Mouse (Mus musculus): Measurements from ENCODE around the gene Zfhx2. TPM values are rescaled to one million over a fixed set of nuclear protein-coding genes. Genes with fewer than 3 reads are reported as not detected.

The Zfhx2 gene
- polyA plus RNA-seq, 1 experiment from 2014 or later = 3.6 TPM

DNA sequence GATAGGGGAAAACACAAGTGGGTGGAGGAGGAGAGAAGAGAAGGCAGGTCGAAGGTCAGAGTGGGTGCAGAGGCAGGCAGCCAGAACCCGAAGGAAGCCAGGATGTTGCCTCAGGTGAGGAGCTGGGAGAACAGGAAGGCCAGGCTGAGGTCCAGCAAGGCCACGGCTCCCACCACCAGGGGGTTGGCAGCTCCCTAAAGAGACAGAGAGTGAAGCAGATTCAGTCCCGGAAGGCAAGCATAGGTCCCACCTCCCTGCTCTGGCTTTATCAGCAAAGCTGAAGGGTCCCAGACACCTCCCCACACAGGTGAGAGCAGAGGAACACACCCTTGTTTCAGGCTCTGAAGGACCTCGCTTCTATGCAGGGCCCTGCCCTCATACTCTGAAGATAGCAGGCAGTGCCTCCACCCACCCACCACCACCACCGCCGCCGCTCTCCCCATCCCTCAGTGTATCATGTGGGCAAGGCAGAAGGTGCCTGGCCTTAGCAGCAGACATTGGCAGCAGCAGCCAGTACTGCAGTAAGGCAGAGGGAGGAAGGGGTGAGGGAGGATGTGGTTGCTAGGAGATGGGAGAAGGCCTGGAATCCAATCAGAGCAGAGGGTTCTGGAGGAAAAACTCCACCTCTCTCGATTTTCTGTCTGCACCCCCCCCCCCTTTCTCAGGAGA, 16.2 kb upstream of the Zfhx2 start:
- no peak overlapping the region for H3K4me3 ChIP-seq (replicated peaks; ENCODE audit: low read length)
- no peak overlapping the region for H3K27ac ChIP-seq (ENCODE audit: low read length)
- H3K9me3 ChIP-seq (replicated peaks; ENCODE audit: control insufficient read depth, low read length) = no peaks in the 10 kb centered on the region
- H3K27me3 ChIP-seq (ENCODE audit: control insufficient read depth, insufficient read depth, low read length) = peaks cover 19% of the 10 kb centered on the region
- H3K9ac ChIP-seq (ENCODE audit: low read length) = no peak overlapping the region
- H3K36me3 ChIP-seq (ENCODE audit: control insufficient read depth, insufficient read depth, low read length) = no peaks in the 10 kb centered on the region
- 32% methylated on average over 9 of the region's 9 CpGs for WGBS
- no peak for ATAC-seq (ENCODE audit: insufficient read depth, low FRiP score)
- H3K4me2 ChIP-seq (ENCODE audit: low read depth, low read length) = no peak overlapping the region
- peaks cover 18% of the 10 kb centered on the region for H3K4me1 ChIP-seq (ENCODE audit: control insufficient read depth, insufficient read depth, low read length)

DNA sequence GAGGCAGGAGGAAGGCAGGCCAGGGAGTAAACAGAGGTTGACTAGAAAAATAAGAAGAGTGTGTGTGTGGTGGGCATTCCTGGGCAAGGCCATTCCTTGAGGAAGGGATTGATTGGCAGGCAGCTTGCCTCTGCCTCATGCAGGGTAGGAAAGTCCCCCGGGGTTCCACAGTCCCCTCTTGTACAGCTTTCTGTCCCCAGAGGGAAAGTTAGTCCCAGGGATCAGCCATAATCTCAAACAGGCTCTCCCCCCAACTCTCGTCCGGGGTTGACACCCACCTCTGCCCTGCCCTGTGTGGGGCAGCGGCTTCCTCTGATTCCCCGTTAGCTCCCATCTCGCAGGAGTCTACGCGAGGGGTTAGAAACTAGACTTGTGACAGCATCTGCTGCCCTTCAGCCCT, 14.9 kb upstream of the Zfhx2 start:
- no peak for ATAC-seq (ENCODE audit: insufficient read depth, low FRiP score)
- Histone ChIP-seq H3K4me2 (ENCODE audit: low read depth, low read length) (no peak overlapping the region), H3K27me3 (ENCODE audit: control insufficient read depth, insufficient read depth, low read length) (peaks cover 16% of the 10 kb centered on the region), H3K4me1 (ENCODE audit: control insufficient read depth, insufficient read depth, low read length) (peaks cover 18% of the 10 kb centered on the region), H3K27ac (ENCODE audit: low read length) (no peak overlapping the region), H3K9me3 (replicated peaks; ENCODE audit: control insufficient read depth, low read length) (no peaks in the 10 kb centered on the region), H3K9ac (ENCODE audit: low read length) (no peak overlapping the region), H3K36me3 (ENCODE audit: control insufficient read depth, insufficient read depth, low read length) (no peaks in the 10 kb centered on the region), H3K4me3 (replicated peaks; ENCODE audit: low read length) (no peak overlapping the region)
- WGBS = 81% methylated on average over 8 of the region's 8 CpGs

DNA sequence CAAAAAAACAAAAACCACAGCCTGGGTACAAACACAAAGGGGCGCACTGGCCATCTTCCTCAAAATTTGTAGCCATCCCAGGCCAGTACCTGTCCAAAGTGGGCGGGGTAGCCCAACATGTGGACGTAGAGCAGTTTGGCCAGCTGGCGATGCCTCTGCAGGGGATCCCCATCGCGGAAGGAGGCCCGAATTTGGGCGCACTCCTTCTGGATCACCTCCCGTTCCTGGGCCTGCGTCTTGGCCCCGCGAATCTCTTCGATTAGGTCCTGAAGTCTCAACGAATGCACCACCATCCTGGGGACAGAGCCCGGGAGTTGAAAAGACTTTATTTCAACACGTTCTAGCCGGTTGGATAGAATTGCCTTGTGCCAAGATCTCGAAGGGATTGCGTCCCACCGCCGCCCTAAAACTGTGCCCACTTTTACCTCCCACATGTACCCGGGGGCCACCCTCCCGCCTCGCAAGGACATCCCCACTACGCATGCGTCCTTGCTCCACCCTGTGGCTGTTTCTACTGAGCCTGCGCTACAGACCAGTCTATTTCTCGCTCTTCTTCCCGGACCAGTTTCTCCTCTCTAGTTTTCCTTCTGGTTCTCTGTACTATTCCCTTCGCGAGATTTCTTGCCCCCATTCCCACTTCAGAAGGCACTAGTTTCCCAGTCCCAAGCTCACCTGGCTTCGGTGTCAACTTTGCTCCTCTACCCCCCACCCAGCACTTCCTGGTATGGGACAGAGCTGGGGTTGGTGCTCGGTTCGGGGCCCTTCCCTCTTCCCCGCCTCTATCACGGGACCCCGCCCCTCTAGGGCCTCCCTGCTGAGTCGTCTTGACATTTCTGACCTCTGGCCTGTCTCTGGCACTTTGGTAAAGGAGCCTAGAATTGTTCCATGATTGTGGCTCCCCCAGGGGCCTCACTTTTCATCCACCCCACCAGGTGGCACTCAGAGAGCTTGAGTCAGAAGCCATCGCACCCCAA, 14.0 kb upstream of the Zfhx2 start, which contains the start of gene Ap1g2:
TSS of gene Ap1g2 (minus strand) at position 758 of the 974 bp plus-strand sequence.
- Histone ChIP-seq H3K27ac (ENCODE audit: low read length) (peak within 1 kb of the TSS; percentile 91), H3K4me3 (replicated peaks; ENCODE audit: low read length) (peak within 1 kb of the TSS; percentile 59), H3K9ac (ENCODE audit: low read length) (peak within 1 kb of the TSS; percentile 83), H3K27me3 (ENCODE audit: control insufficient read depth, insufficient read depth, low read length) (peaks cover 12% of the 10 kb centered on the region), H3K36me3 (ENCODE audit: control insufficient read depth, insufficient read depth, low read length) (no peaks in the 10 kb centered on the region), H3K4me1 (ENCODE audit: control insufficient read depth, insufficient read depth, low read length) (peaks cover 18% of the 10 kb centered on the region), H3K4me2 (ENCODE audit: low read depth, low read length) (peak within 1 kb of the TSS; percentile 99), H3K9me3 (replicated peaks; ENCODE audit: control insufficient read depth, low read length) (no peaks in the 10 kb centered on the region)
- ATAC-seq (ENCODE audit: insufficient read depth, low FRiP score) = peak; percentile 85
- under 1% methylated on average over 39 of the region's 39 CpGs for WGBS

DNA sequence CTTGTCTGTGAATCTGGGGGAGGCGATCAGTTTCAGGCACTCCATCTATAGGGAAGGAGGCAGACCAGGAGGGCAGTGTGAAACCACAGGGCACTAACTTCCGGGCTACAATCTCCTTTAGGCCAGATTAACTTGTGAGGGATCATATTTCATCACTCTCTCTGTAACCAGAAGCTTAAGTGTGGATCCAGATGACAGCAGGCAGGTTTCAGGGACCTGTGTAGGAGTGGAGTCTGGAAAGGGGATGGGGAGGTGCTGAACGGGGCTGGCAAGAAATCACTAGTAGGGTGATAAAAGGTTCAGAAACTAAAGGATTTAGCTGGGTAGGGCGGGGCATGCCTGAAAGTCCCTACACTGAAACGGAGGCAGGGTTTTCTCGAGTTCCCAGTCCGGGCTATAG, 13.3 kb upstream of the Zfhx2 start:
- peaks cover 18% of the 10 kb centered on the region for H3K4me1 ChIP-seq (ENCODE audit: control insufficient read depth, insufficient read depth, low read length)
- H3K27ac ChIP-seq (ENCODE audit: low read length) = peak overlapping the region; percentile 91
- peak overlapping the region; percentile 59 for H3K4me3 ChIP-seq (replicated peaks; ENCODE audit: low read length)
- H3K9ac ChIP-seq (ENCODE audit: low read length) = peak overlapping the region; percentile 83
- no peaks in the 10 kb centered on the region for H3K36me3 ChIP-seq (ENCODE audit: control insufficient read depth, insufficient read depth, low read length)
- H3K9me3 ChIP-seq (replicated peaks; ENCODE audit: control insufficient read depth, low read length) = no peaks in the 10 kb centered on the region
- 6% methylated on average over 7 of the region's 7 CpGs for WGBS
- ATAC-seq (ENCODE audit: insufficient read depth, low FRiP score) = no peak
- H3K4me2 ChIP-seq (ENCODE audit: low read depth, low read length) = peak overlapping the region; percentile 99
- H3K27me3 ChIP-seq (ENCODE audit: control insufficient read depth, insufficient read depth, low read length) = peaks cover 11% of the 10 kb centered on the region

DNA sequence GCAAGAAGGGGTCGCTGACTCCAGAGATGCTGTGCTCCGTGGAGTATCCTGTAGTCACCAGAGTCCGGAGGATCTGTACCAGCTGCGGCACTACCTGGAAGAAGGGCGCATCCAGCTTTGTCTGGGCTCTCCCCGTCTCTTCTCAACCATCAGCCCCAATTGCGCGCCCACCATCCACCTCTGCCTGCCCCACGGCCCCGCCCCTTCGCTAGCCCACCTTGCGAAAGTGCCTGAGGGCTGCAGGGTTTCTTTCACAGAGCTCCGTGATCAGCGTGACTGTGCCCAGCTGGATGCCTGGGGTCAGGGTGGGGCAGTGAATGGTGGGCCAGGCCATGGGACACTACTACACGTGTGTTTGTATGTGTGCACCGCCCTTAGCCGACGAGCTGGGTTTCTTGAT, 12.2 kb upstream of the Zfhx2 start:
- 86% methylated on average over 18 of the region's 18 CpGs for WGBS
- Histone ChIP-seq H3K36me3 (ENCODE audit: control insufficient read depth, insufficient read depth, low read length) (no peaks in the 10 kb centered on the region), H3K27me3 (ENCODE audit: control insufficient read depth, insufficient read depth, low read length) (peaks cover 3% of the 10 kb centered on the region; the same call in 1 of the 2 replicates), H3K9me3 (replicated peaks; ENCODE audit: control insufficient read depth, low read length) (no peaks in the 10 kb centered on the region), H3K4me2 (ENCODE audit: low read depth, low read length) (no peak overlapping the region), H3K4me3 (replicated peaks; ENCODE audit: low read length) (no peak overlapping the region), H3K9ac (ENCODE audit: low read length) (no peak overlapping the region), H3K4me1 (ENCODE audit: control insufficient read depth, insufficient read depth, low read length) (peaks cover 15% of the 10 kb centered on the region), H3K27ac (ENCODE audit: low read length) (no peak overlapping the region)
- no peak for ATAC-seq (ENCODE audit: insufficient read depth, low FRiP score)

DNA sequence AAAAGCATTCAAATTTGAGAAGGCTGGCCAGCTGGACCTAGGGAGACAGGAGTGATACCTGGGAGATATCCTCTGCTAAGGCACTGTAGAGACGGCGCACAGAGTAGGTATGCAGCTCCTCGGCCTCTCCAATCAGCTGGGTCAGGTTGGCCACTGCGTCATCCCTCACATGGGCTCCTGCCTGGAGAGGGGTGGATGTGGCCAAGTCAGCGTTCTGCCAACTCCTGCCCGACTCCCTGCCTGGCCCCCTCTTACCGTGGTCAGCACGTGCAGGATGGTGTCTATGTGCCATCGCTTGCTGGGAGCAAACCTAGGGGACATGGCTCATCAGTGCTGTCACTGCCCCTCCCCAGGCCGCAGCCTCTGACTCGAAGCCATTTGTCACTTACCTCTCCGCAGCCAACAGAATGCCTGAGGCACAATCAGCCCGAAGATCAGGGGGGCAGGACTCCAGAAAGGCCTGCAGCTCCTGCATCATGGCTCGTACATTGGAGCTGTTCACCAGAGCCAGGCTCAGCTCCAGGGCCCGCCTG, 10.2 kb upstream of the Zfhx2 start:
- no peaks in the 10 kb centered on the region for H3K27me3 ChIP-seq (ENCODE audit: control insufficient read depth, insufficient read depth, low read length)
- 0 out of 2 replicates have a peak, but pooled peaks cover 3% of the 10 kb centered on the region for H3K36me3 ChIP-seq (ENCODE audit: control insufficient read depth, insufficient read depth, low read length)
- H3K4me1 ChIP-seq (ENCODE audit: control insufficient read depth, insufficient read depth, low read length) = peaks cover 11% of the 10 kb centered on the region; the same call in 1 of the 2 replicates
- H3K9me3 ChIP-seq (replicated peaks; ENCODE audit: control insufficient read depth, low read length) = no peaks in the 10 kb centered on the region
- no peak overlapping the region for H3K9ac ChIP-seq (ENCODE audit: low read length)
- 85% methylated on average over 15 of the region's 15 CpGs for WGBS
- no peak overlapping the region for H3K4me3 ChIP-seq (replicated peaks; ENCODE audit: low read length)
- H3K4me2 ChIP-seq (ENCODE audit: low read depth, low read length) = no peak overlapping the region
- no peak for ATAC-seq (ENCODE audit: insufficient read depth, low FRiP score)
- no peak overlapping the region for H3K27ac ChIP-seq (ENCODE audit: low read length)

DNA sequence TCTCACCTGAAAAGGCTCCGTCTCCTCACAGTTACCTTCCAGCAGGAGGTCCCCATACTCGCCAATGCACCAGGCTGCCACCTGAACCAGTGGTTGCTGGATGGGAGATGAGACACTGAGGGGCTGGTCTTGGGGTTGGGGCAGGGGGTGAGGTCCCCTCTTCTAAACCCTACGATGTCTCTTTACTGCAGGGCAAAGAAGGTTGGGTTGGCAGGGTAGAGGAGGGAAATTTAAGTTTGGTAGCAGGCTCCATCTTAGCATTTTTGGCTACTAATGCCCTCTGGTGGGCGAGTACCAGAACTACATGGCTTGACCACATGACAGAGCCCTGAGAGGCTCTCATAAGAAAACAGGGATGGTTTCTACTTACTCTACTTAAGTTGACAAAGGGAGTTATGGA, 9.5 kb upstream of the Zfhx2 start:
- Histone ChIP-seq H3K27ac (ENCODE audit: low read length) (no peak overlapping the region), H3K4me1 (ENCODE audit: control insufficient read depth, insufficient read depth, low read length) (peaks cover 14% of the 10 kb centered on the region; the same call in 1 of the 2 replicates)

DNA sequence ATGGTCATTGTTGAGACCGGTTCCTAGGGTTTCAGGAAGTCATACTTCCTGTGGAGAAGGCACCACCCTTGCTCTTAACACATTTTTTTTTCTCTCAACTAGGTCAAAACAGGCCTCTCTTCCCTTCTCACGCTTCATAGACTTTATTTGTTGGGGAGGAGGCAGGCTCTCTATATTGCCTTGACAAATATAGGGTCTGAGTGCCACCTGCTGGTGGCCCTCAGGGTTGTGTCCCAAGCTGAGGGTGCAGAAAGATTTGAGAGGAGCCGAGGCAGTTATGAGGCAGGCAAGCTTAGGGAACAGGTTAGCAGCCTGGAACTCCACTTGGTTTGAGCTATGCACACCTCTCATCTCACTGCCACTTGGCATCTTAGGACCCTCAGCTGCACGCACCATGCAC, 5.9 kb upstream of the Zfhx2 start:
- Histone ChIP-seq H3K4me1 (ENCODE audit: control insufficient read depth, insufficient read depth, low read length) (peaks cover 17% of the 10 kb centered on the region), H3K27me3 (ENCODE audit: control insufficient read depth, insufficient read depth, low read length) (no peaks in the 10 kb centered on the region), H3K9ac (ENCODE audit: low read length) (no peak overlapping the region), H3K36me3 (ENCODE audit: control insufficient read depth, insufficient read depth, low read length) (0 out of 2 replicates have a peak, but pooled peaks cover 3% of the 10 kb centered on the region), H3K4me2 (ENCODE audit: low read depth, low read length) (no peak overlapping the region), H3K9me3 (replicated peaks; ENCODE audit: control insufficient read depth, low read length) (no peaks in the 10 kb centered on the region), H3K4me3 (replicated peaks; ENCODE audit: low read length) (no peak overlapping the region), H3K27ac (ENCODE audit: low read length) (0 out of 2 replicates have a peak overlapping the region, but pooled peaks have one; percentile 7)
- 63% methylated on average over 4 of the region's 4 CpGs for WGBS
- ATAC-seq (ENCODE audit: insufficient read depth, low FRiP score) = no peak

More for the DNA sequence above, 9.5 kb upstream of the Zfhx2 start:
- Histone ChIP-seq H3K9me3 (replicated peaks; ENCODE audit: control insufficient read depth, low read length) (no peaks in the 10 kb centered on the region), H3K27me3 (ENCODE audit: control insufficient read depth, insufficient read depth, low read length) (no peaks in the 10 kb centered on the region), H3K4me2 (ENCODE audit: low read depth, low read length) (no peak overlapping the region), H3K4me3 (replicated peaks; ENCODE audit: low read length) (no peak overlapping the region), H3K9ac (ENCODE audit: low read length) (no peak overlapping the region), H3K36me3 (ENCODE audit: control insufficient read depth, insufficient read depth, low read length) (0 out of 2 replicates have a peak, but pooled peaks cover 3% of the 10 kb centered on the region)
- 53% methylated on average over 4 of the region's 4 CpGs for WGBS
- ATAC-seq (ENCODE audit: insufficient read depth, low FRiP score) = no peak
